Mouse (Mus musculus): ENCODE results near the gene Ano2.

The Ano2 gene

GRCm38 (mm10) chr6:126080531-126080930 lies 390.3 kb downstream of the Ano2 start:
- no peak for DNase-seq

- DNase-seq: no peak
Measured at GRCm38 (mm10) chr6:126086321-126086950, 396.2 kb downstream of the Ano2 start.

GRCm38 (mm10) chr6:126088489-126089265 lies 398.5 kb downstream of the Ano2 start:
- DNase-seq: no peak

Data from right cerebral cortex, postnatal 25 days (tissue).